Mouse (Mus musculus): ENCODE data around the gene Brwd1. TPM values are rescaled to one million over a fixed set of nuclear protein-coding genes. Genes with fewer than 3 reads are reported as not detected.

Gene Brwd1
- polyA plus RNA-seq, 1 experiment from 2014 or later: 89.2 TPM

GRCm38 (mm10) chr16:96095966-96096365 lies 13.6 kb upstream of the Brwd1 start:
- 88% methylated on average over 5 of the region's 5 CpGs for WGBS
- no peaks in the 10 kb centered on the region for H3K9me3 ChIP-seq
- no peak for DNase-seq (ENCODE audit: low spot score)
- H3K4me1 ChIP-seq: peaks cover 15% of the 10 kb centered on the region
- no peak overlapping the region for H3K4me3 ChIP-seq
- H3K36me3 ChIP-seq: no peaks in the 10 kb centered on the region
- no peak overlapping the region for H3K27ac ChIP-seq
- no peaks in the 10 kb centered on the region for H3K27me3 ChIP-seq (ENCODE audit: insufficient read depth, poor library complexity, severe bottlenecking)

- H3K27ac ChIP-seq: peak overlapping the region; percentile 50; the same call in 1 of the 2 replicates
- H3K4me3 ChIP-seq: no peak overlapping the region
- peaks cover 27% of the 10 kb centered on the region for H3K4me1 ChIP-seq
- DNase-seq (ENCODE audit: low spot score): no peak
- H3K27me3 ChIP-seq (ENCODE audit: insufficient read depth, poor library complexity, severe bottlenecking): no peaks in the 10 kb centered on the region
- H3K36me3 ChIP-seq: no peaks in the 10 kb centered on the region
- whole genome bisulfite sequencing: 27% methylated on average over 9 of the region's 9 CpGs
- no peaks in the 10 kb centered on the region for H3K9me3 ChIP-seq
Measured at GRCm38 (mm10) chr16:96091515-96092504, 9.5 kb upstream of the Brwd1 start.

GRCm38 (mm10) chr16:96088120-96088519 lies 5.8 kb upstream of the Brwd1 start:
- DNase-seq (ENCODE audit: low spot score): no peak
- Histone ChIP-seq H3K27me3 (ENCODE audit: insufficient read depth, poor library complexity, severe bottlenecking) (no peaks in the 10 kb centered on the region), H3K27ac (no peak overlapping the region), H3K9me3 (no peaks in the 10 kb centered on the region), H3K4me3 (no peak overlapping the region), H3K36me3 (no peaks in the 10 kb centered on the region), H3K4me1 (peaks cover 36% of the 10 kb centered on the region)
- WGBS: 68% methylated on average over 5 of the region's 5 CpGs

GRCm38 (mm10) chr16:96087436-96087835 lies 5.1 kb upstream of the Brwd1 start:
- no peaks in the 10 kb centered on the region for H3K36me3 ChIP-seq
- DNase-seq (ENCODE audit: low spot score): no peak
- H3K4me1 ChIP-seq: peaks cover 37% of the 10 kb centered on the region
- H3K4me3 ChIP-seq: no peak overlapping the region
- no peaks in the 10 kb centered on the region for H3K27me3 ChIP-seq (ENCODE audit: insufficient read depth, poor library complexity, severe bottlenecking)
- no peaks in the 10 kb centered on the region for H3K9me3 ChIP-seq
- no peak overlapping the region for H3K27ac ChIP-seq
- WGBS: 72% methylated on average over 4 of the region's 4 CpGs

- Histone ChIP-seq H3K4me3 (no peak overlapping the region), H3K4me1 (peaks cover 35% of the 10 kb centered on the region), H3K36me3 (no peaks in the 10 kb centered on the region), H3K9me3 (no peaks in the 10 kb centered on the region), H3K27ac (no peak overlapping the region), H3K27me3 (ENCODE audit: insufficient read depth, poor library complexity, severe bottlenecking) (no peaks in the 10 kb centered on the region)
- 76% methylated on average over 12 of the region's 12 CpGs for WGBS
- no peak for DNase-seq (ENCODE audit: low spot score)
Measured at GRCm38 (mm10) chr16:96087001-96087400, 4.7 kb upstream of the Brwd1 start.

GRCm38 (mm10) chr16:96085597-96085996 lies 3.3 kb upstream of the Brwd1 start:
- Histone ChIP-seq H3K9me3 (no peaks in the 10 kb centered on the region), H3K4me1 (peaks cover 33% of the 10 kb centered on the region), H3K4me3 (no peak overlapping the region), H3K36me3 (peaks cover 2% of the 10 kb centered on the region), H3K27ac (no peak overlapping the region), H3K27me3 (ENCODE audit: insufficient read depth, poor library complexity, severe bottlenecking) (no peaks in the 10 kb centered on the region)
- DNase-seq (ENCODE audit: low spot score): no peak

- Histone ChIP-seq H3K4me1 (peaks cover 30% of the 10 kb centered on the region), H3K9me3 (no peaks in the 10 kb centered on the region), H3K4me3 (peak overlapping the region; percentile 100), H3K27ac (peak overlapping the region; percentile 99), H3K27me3 (ENCODE audit: insufficient read depth, poor library complexity, severe bottlenecking) (no peaks in the 10 kb centered on the region), H3K36me3 (peaks cover 26% of the 10 kb centered on the region)
- 3% methylated on average over 20 of the region's 20 CpGs for WGBS
- peak; percentile 79 for DNase-seq (ENCODE audit: low spot score)
Measured at GRCm38 (mm10) chr16:96083179-96083646, 887 bp upstream of the Brwd1 start.

- no peaks in the 10 kb centered on the region for H3K9me3 ChIP-seq
- H3K27me3 ChIP-seq (ENCODE audit: insufficient read depth, poor library complexity, severe bottlenecking): no peaks in the 10 kb centered on the region
- H3K4me3 ChIP-seq: peak overlapping the region; percentile 100
- peaks cover 36% of the 10 kb centered on the region for H3K36me3 ChIP-seq
- peak overlapping the region; percentile 99 for H3K27ac ChIP-seq
- peak; percentile 88 for DNase-seq (ENCODE audit: low spot score)
- WGBS: under 1% methylated on average over 68 of the region's 68 CpGs
- peaks cover 27% of the 10 kb centered on the region for H3K4me1 ChIP-seq
Measured at GRCm38 (mm10) chr16:96081742-96082241, 534 bp downstream of the Brwd1 start.

GRCm38 (mm10) chr16:96081331-96081730 lies 995 bp downstream of the Brwd1 start:
- peak; percentile 94 for DNase-seq (ENCODE audit: low spot score)
- H3K27me3 ChIP-seq (ENCODE audit: insufficient read depth, poor library complexity, severe bottlenecking): no peaks in the 10 kb centered on the region
- H3K36me3 ChIP-seq: peaks cover 39% of the 10 kb centered on the region
- H3K9me3 ChIP-seq: no peaks in the 10 kb centered on the region
- 1% methylated on average over 28 of the region's 28 CpGs for WGBS
- H3K4me1 ChIP-seq: peaks cover 27% of the 10 kb centered on the region
- H3K4me3 ChIP-seq: peak overlapping the region; percentile 100
- H3K27ac ChIP-seq: peak overlapping the region; percentile 99

GRCm38 (mm10) chr16:96080524-96080923 lies 1.8 kb downstream of the Brwd1 start:
- H3K27me3 ChIP-seq (ENCODE audit: insufficient read depth, poor library complexity, severe bottlenecking): no peaks in the 10 kb centered on the region
- H3K4me1 ChIP-seq: peaks cover 27% of the 10 kb centered on the region
- no peak overlapping the region for H3K27ac ChIP-seq
- WGBS: 87% methylated on average over 7 of the region's 7 CpGs
- no peak for DNase-seq (ENCODE audit: low spot score)
- H3K36me3 ChIP-seq: peaks cover 45% of the 10 kb centered on the region
- peak overlapping the region; percentile 100 for H3K4me3 ChIP-seq
- H3K9me3 ChIP-seq: no peaks in the 10 kb centered on the region

GRCm38 (mm10) chr16:96068364-96068763 lies 14.0 kb downstream of the Brwd1 start:
- Histone ChIP-seq H3K36me3 (peaks cover 92% of the 10 kb centered on the region), H3K27me3 (ENCODE audit: insufficient read depth, poor library complexity, severe bottlenecking) (no peaks in the 10 kb centered on the region), H3K4me3 (no peak overlapping the region), H3K9me3 (no peaks in the 10 kb centered on the region), H3K27ac (no peak overlapping the region), H3K4me1 (no peaks in the 10 kb centered on the region)
- no peak for DNase-seq (ENCODE audit: low spot score)
- WGBS: 89% methylated on average over 6 of the region's 6 CpGs

GRCm38 (mm10) chr16:96066174-96066573 lies 16.2 kb downstream of the Brwd1 start:
- no peaks in the 10 kb centered on the region for H3K27me3 ChIP-seq (ENCODE audit: insufficient read depth, poor library complexity, severe bottlenecking)
- H3K36me3 ChIP-seq: peaks cover 95% of the 10 kb centered on the region
- 89% methylated on average over 12 of the region's 12 CpGs for WGBS
- no peak overlapping the region for H3K27ac ChIP-seq
- no peaks in the 10 kb centered on the region for H3K9me3 ChIP-seq
- no peak for DNase-seq (ENCODE audit: low spot score)
- no peak overlapping the region for H3K4me3 ChIP-seq
- no peaks in the 10 kb centered on the region for H3K4me1 ChIP-seq

GRCm38 (mm10) chr16:96064649-96065048 lies 17.7 kb downstream of the Brwd1 start:
- DNase-seq (ENCODE audit: low spot score): no peak
- H3K27me3 ChIP-seq (ENCODE audit: insufficient read depth, poor library complexity, severe bottlenecking): no peaks in the 10 kb centered on the region
- peaks cover 96% of the 10 kb centered on the region for H3K36me3 ChIP-seq
- H3K9me3 ChIP-seq: no peaks in the 10 kb centered on the region
- no peaks in the 10 kb centered on the region for H3K4me1 ChIP-seq
- no peak overlapping the region for H3K27ac ChIP-seq
- no peak overlapping the region for H3K4me3 ChIP-seq
- WGBS: 90% methylated on average over 6 of the region's 6 CpGs

Data from heart, embryonic 10.5 days (tissue).